Mouse (Mus musculus): Measurements from ENCODE around the gene Mbip.

Mbip gene

DNA sequence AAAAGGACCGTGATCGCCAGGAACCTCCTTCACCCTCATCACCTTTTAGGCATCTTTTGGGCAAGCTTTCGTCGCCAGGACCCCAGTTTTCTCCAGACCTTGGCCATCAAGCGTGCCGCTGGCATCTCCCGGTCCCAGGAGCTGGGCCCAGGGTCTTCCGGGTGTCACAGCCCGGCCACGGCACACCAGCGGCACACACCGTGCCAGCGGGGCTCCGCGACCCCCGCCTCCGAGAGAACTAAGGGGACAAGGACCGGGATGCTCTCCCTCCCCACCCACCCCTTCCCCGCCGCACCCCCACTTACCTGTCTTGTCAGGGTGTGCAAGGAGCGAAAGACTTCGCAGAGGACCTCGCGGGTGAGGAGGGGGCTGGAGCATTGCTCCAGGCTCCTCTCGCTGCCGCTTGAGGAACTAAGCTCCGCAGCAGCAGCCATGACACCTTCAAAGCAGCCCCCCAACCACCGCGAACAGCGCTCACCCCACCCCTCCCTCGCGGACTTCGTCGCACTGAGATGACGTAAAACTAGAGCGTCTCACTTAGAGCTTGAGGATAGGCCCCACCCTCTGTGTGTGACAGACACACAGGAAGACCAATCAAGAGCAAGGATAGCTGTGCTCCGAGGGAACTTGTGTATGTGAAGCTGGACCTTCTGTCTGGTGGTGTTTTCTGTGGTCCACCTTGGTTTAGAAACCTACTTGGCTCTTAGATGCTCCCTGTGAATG lies at the start of gene Mbip:
Gene Mbip (minus strand): TSS at position 528 of the 723 bp plus-strand sequence.
- DNase-seq (ENCODE audit: low read depth, low spot score): peak; percentile 99

- DNase-seq (ENCODE audit: low read depth, low spot score): no peak
These were observed 42.0 kb upstream of the Mbip start for GRCm38 (mm10) chr12:56387647-56388205.

- no peak for DNase-seq (ENCODE audit: low read depth, low spot score)
These were observed 41.4 kb upstream of the Mbip start for GRCm38 (mm10) chr12:56386955-56387646.

DNA sequence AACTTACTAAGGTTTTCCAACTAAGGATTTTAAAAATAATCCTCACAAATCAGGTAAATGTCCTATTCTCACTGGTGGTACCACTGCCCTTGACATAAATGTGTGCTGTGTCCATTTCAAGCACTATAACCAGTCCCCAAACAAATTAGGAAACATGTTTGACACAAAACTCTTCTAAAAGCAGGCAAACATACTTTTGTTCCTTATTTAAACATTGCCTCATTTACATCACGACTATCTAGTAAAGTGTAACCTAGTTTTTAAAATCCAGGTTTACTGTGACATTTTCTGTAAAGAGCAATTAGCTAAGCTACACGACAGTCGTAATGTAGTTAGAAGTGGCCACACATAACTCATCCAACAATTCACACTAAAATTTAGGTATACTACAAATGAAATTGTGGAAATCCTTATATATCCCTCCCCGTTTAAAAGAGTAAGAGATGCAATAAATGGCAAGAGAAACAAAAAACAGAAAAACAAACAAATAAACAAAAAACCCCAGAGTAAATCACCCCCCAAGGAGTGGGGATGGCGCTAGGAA lies 851 bp downstream of the Mbip start:
- DNase-seq (ENCODE audit: low read depth, low spot score): no peak

DNA sequence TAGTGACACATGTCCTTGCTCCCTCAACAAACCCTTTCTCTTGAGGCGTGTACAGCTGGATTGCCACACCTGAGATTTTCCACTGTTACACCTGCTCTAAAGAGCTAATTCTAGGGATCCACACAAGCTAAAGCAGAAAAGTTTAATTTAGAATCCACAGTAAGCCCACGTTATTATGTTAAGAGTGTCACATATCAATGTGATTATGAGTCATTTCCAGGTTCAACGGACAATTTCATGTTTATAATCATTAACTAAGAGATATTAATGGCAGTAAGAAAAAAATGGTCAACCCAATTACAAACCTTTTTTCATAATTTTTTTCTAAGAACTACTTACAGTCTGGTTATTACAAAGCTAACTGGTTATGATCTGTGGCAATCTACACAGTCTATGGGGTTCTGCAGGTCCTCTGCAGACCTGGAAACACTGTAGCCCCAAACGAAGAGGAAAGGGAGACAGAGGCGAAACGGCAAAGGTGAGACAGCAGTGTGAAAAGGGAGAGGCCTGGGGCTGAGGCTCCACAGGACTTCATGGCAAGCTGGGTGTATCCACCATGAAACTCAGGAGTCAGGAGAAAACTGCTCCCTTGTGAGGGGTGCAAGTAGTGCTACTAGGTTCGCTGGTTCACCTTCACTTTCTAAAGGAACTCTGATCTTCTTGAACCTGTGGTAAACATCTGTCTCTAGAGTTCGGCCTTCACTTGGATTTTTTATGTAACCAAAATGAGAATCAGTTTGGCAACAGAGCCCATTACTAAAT lies 6.2 kb downstream of the Mbip start:
- no peak for DNase-seq (ENCODE audit: low read depth, low spot score)

DNA sequence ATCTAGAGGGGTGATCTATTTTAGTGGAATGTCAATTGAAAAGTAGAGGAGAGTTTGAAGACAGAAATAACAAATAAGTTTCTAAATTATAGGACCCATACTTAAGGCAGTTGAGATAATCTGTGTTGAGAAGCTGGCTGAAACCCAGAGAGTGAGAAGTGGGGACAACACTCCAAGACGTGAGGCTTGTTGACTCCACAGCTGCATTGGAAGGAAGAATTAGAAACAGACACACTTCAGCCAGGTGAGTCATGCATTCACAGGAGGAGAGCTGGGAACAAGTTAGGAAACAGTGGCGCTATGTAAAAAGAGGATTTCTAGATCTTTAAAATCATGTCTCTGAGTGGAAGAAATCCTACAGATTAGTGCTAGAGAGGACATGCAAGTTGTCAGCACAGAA lies 12.2 kb downstream of the Mbip start:
- DNase-seq (ENCODE audit: low read depth, low spot score): no peak

- DNase-seq (ENCODE audit: low read depth, low spot score): no peak
These were observed 13.2 kb downstream of the Mbip start for GRCm38 (mm10) chr12:56332475-56332874.

DNA sequence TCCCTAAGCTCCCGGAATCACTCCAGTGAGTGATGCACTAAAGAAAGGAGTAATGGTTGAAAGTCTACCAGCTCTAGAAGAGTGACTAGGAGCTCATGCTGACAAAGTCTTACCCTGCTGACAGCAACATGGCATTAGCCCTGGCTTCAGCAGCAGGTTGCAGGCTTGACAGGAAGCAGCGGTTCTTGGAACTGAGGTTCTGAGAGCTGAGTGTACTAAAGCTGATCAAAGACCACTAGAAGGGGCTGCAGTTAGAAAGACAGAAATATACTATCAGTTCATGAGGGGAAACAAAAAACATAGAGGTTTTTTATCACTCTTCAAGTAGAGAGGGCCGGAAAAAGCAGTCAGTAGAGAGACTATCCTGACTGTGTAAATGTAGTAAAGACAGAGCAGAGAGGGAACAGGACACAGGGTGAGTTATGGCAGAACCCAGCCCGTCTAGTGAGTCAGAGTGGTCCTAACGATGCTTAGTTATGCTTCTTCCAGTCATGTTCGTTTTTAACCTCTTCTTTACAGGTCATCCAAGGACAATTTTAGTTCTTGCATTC lies 18.2 kb downstream of the Mbip start:
- no peak for DNase-seq (ENCODE audit: low read depth, low spot score)

DNA sequence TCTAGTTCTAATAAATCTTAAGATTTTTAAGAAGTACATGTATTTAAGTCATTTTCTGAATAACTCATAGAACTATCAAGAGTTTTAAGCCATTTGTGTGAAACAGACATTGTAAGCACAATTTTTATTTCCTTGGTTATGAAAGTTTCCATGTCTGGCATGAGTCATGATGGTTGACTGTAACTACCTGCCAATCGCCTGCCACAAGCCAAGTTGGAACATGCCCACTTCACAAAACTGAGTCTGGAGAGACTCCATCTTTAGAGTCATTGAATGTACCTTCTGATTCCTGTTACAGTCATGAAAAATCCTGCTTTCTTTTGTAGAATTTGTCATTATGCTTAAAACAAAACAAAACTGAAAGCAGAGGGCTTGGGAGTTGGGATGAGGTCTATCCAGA lies 19.8 kb downstream of the Mbip start:
- no peak for DNase-seq (ENCODE audit: low read depth, low spot score)

GRCm38 (mm10) chr12:56318941-56319340 lies 26.8 kb downstream of the Mbip start:
- DNase-seq (ENCODE audit: low read depth, low spot score): no peak

GRCm38 (mm10) chr12:56318059-56318458 lies 27.6 kb downstream of the Mbip start:
- no peak for DNase-seq (ENCODE audit: low read depth, low spot score)

DNA sequence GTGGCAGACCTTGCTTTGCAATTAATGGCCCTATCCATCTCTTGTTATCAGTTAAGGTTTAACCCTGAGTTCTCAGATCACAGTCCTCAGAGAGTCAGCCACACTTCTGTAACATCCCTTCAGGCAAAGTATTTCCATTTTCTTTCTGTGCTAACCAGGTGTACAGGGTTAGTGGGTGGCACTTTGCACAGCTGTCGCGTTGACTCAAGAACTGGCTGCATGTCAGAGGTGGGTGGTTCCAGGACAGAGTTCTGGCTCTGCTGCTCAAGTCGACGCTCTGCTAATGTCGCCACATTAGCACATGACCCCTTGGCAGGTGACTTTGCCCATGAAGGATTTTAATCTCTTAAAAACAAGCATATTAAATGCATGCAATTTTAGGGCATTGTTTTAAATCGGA lies 39.9 kb downstream of the Mbip start:
- DNase-seq (ENCODE audit: low read depth, low spot score): no peak

DNA sequence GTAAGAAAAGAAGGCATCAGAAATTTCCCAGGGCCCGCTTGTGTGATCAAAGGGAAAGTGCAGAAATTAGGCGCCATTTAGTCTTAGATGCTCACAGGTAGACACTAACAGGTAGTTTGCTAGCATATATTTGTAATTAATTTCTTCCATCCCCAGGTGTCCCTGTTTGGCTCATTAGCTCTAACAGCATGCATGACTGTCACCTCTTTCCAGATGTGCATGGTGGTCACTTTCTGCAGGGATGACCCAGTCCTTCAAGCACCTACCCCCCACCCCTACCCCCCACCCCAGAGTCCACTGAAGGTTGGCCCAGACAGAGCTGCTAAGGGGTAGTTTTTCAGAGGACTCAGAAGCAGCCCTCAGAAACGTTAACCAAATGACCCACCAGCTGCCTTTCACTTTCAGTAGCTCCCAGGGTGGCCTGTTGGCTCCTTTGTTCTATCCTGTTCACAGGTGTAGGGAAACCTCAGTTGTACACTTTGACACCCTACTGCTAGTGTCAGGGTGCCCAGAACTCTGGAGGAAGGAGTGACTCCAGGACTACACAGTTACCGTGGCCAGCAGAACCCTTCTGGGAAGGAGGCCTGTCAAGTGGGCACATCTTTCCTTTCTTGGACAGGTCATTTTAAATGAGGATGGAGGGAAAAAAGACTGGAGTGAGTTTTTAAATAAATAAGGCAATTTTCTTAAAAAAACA lies 43.2 kb downstream of the Mbip start:
- DNase-seq (ENCODE audit: low read depth, low spot score): no peak

GRCm38 (mm10) chr12:56301487-56302293 lies 44.0 kb downstream of the Mbip start:
- no peak for DNase-seq (ENCODE audit: low read depth, low spot score)

GRCm38 (mm10) chr12:56299610-56300009 lies 46.1 kb downstream of the Mbip start:
- DNase-seq (ENCODE audit: low read depth, low spot score): no peak

DNA sequence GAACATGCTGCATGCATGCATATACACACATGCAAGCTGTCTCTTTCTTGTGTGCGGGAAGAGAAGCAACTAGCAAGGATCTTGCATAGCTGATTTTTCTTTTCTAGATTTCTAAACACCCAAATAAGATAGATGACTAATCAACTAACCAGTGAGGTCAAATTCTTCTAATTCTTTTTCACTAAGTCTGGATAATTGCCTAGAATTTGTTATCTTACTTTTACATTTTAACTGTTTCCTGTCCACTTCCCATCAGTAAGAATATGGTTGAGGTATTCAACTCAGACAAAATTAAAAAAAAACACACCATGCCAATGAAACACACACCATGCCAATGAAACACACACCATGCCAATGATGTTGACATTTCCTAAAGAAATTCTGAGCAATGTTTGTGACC lies 46.8 kb downstream of the Mbip start:
- DNase-seq (ENCODE audit: low read depth, low spot score): no peak

DNA sequence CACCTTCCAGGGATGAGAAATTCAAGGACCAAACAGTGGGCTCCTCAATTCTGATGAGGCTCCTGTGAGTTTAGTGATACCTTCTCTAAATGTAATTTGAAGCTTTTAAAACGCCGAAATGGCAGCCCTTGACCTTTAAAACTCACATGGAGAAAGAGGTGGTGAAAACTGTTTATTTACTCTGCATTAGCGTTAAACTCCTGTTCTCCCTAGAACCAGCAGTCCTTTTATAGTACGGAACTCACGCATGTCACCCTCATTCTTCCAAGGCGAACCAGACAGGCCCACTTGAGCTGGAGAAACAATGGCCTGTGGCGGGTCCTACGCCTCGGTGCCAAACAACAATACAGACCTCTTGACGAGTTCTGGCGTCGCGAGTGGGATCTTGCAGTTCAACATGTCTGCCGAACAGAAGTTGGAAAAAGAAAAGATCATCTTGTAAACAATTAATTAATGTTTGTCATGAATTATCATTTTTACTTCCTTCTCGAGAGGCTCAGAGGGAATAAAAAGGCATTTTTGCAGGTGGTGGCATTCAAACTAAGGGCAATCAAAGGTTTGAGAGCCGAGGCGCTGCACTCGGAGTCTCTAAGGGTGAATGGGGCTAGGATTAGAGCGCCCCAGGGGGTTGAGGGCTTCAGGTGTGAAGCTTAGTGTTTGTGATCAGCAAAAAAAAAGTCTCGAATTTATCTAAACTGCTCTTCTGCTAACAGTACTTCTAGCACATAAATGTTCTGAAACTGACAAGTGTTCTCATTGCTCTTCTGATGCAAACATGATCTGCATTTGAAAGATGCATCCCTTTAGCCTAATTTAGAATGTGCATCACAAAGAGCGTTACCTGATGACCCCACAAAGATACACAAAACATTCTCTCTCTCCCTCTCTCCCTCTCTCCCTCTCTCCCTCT lies 47.5 kb downstream of the Mbip start:
- no peak for DNase-seq (ENCODE audit: low read depth, low spot score)

- no peak for DNase-seq (ENCODE audit: low read depth, low spot score)
These were observed 48.6 kb downstream of the Mbip start for GRCm38 (mm10) chr12:56297099-56297498.

GRCm38 (mm10) chr12:56296524-56296923 lies 49.2 kb downstream of the Mbip start:
- DNase-seq (ENCODE audit: low read depth, low spot score): no peak
